Mouse (Mus musculus) heart, postnatal 36 days (tissue): ENCODE measurements around the gene Gm14137. TPM values are rescaled to one million over a fixed set of nuclear protein-coding genes. Genes with fewer than 3 reads are reported as not detected.

Source experiments
- DNase-seq, 2 experiments: peaks; one replicate each; pipeline ENCODE4 v3.0.0; 2021 to 2022
- intact Hi-C: fragments of 180-260 bp; cut with DNase I; formaldehyde crosslinking; loops from one replicate; pipeline ENCODE4 v1.15.1; 2025
- total RNA-seq, 2 experiments: library from RNA; stranded (reverse); gene quantifications; 2 replicates each; pipeline ENCODE4 v1.2.3; 2021

The Gm14137 gene
- total RNA-seq = not detected

- intact Hi-C loops = no loop called here
- DNase-seq = no peak
Measured at GRCm38 (mm10) chr2:119173991-119174651, at the start of gene Gm14137. Gene Gm14137 (plus strand): TSS chr2:119174509.

GRCm38 (mm10) chr2:119136346-119136898, 37.9 kb upstream of the Gm14137 start:
- DNase-seq = no peak
- intact Hi-C loops = no loop called here

- no peak for DNase-seq
- intact Hi-C loops = loop anchor here (1.0 kb wide), 1 partner anchor 44 kb away; no protein-coding TSS in a partner anchor
Measured at GRCm38 (mm10) chr2:119145199-119145598, 29.1 kb upstream of the Gm14137 start.

GRCm38 (mm10) chr2:119146435-119146834, 27.9 kb upstream of the Gm14137 start:
- DNase-seq = no peak
- intact Hi-C loops = no loop called here

- intact Hi-C loops = no loop called here
- DNase-seq = no peak
Measured at GRCm38 (mm10) chr2:119147160-119147678, 27.1 kb upstream of the Gm14137 start.

GRCm38 (mm10) chr2:119147775-119148174, 26.5 kb upstream of the Gm14137 start:
- intact Hi-C loops = no loop called here
- DNase-seq = no peak

- intact Hi-C loops = no loop called here
- no peak for DNase-seq
Measured at GRCm38 (mm10) chr2:119152255-119152654, 22.1 kb upstream of the Gm14137 start.

- DNase-seq = no peak
- intact Hi-C loops = no loop called here
Measured at GRCm38 (mm10) chr2:119154683-119155082, 19.6 kb upstream of the Gm14137 start.

- intact Hi-C loops = no loop called here
- DNase-seq = no peak
Measured at GRCm38 (mm10) chr2:119155388-119155787, 18.9 kb upstream of the Gm14137 start.

- intact Hi-C loops = no loop called here
- DNase-seq = peak in 1 of 2 experiments; percentile 25
Measured at GRCm38 (mm10) chr2:119156081-119156680, 18.1 kb upstream of the Gm14137 start.

GRCm38 (mm10) chr2:119156681-119157572, 17.4 kb upstream of the Gm14137 start, which contains the start of gene Rmdn3:
Gene Rmdn3 (minus strand): TSS chr2:119157034.
- intact Hi-C loops = loop anchor here (1.0 kb wide), 1 partner anchor 32 kb away; no protein-coding TSS in a partner anchor
- DNase-seq = peak; percentile 91 to 92

- no peak for DNase-seq
- intact Hi-C loops = loop anchor here (1.0 kb wide), 1 partner anchor 31 kb away; no protein-coding TSS in a partner anchor
Measured at GRCm38 (mm10) chr2:119157836-119158235, 16.5 kb upstream of the Gm14137 start.

GRCm38 (mm10) chr2:119161247-119161646, 13.1 kb upstream of the Gm14137 start:
- intact Hi-C loops = no loop called here
- no peak for DNase-seq

- intact Hi-C loops = no loop called here
- no peak for DNase-seq
Measured at GRCm38 (mm10) chr2:119163135-119163534, 11.2 kb upstream of the Gm14137 start.

- intact Hi-C loops = no loop called here
- no peak for DNase-seq
Measured at GRCm38 (mm10) chr2:119163999-119164398, 10.3 kb upstream of the Gm14137 start.

GRCm38 (mm10) chr2:119165401-119165800, 8.9 kb upstream of the Gm14137 start:
- intact Hi-C loops = no loop called here

GRCm38 (mm10) chr2:119166901-119167865, 7.1 kb upstream of the Gm14137 start, which contains the start of gene Gchfr:
Gene Gchfr (plus strand): TSS chr2:119167773.
- intact Hi-C loops = no loop called here
- DNase-seq = peak; percentile 70 to 76

More at GRCm38 (mm10) chr2:119165401-119165800, 8.9 kb upstream of the Gm14137 start:
- DNase-seq = no peak

GRCm38 (mm10) chr2:119167866-119168256, 6.4 kb upstream of the Gm14137 start:
- no peak for DNase-seq
- intact Hi-C loops = no loop called here

- DNase-seq = no peak
- intact Hi-C loops = no loop called here
Measured at GRCm38 (mm10) chr2:119170282-119170681, 4.0 kb upstream of the Gm14137 start.
